Mouse (Mus musculus): Measurements from ENCODE around the gene Rabgap1l.

DNA sequence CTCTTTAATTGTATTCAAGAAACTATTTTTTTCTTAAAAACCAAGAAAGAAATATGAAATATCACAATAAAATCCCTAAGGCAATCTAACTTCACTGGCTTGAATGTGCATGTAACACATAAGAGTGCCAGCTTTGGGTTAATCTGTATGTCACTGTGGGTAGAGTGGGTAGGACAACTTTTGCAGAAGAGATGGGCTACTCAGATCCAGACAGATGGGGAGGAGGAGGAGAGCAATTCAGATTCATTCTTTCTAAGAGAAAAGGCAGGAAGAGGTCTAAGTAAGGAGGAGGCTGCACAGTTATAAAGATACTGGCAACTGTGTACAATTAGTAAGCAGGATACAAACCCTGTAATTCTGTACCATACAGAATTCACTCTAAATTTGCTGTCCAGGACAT, 327.8 kb downstream of the Rabgap1l start:
- TF ChIP-seq CTCF (conservative IDR thresholded peaks at IDR 0.05; ENCODE audit: low read length): no peak
- TF ChIP-seq POU5F1 (IDR thresholded peaks at IDR 0.05; ENCODE audit: borderline replicate concordance, low read length): no peak
- no peak for TF ChIP-seq NANOG (IDR thresholded peaks at IDR 0.05; ENCODE audit: borderline replicate concordance, low read length)

All from E14TG2a.4 (cell line).